Mouse (Mus musculus) liver, adult (tissue): ENCODE measurements around the gene Pitpnm1.
A peak's percentile ranks its signal among the peaks of the same experiment; 100 is the strongest.

Experiments
- GATA4 ChIP-seq: IDR thresholded peaks from 2 replicates; pipeline ENCODE4 v1.6.1; 2014; ENCODE audit warnings: mild to moderate bottlenecking, low read length; ENCODE audit not compliant: insufficient replicate concordance

The Pitpnm1 gene

GRCm38 (mm10) chr19:4099837-4100717 lies at the start of gene Pitpnm1:
TSS of gene Pitpnm1 (plus strand) at chr19:4099998.
- TF ChIP-seq GATA4, result no peak

GRCm38 (mm10) chr19:4051016-4051415 lies 48.8 kb upstream of the Pitpnm1 start:
- no peak for TF ChIP-seq GATA4

- TF ChIP-seq GATA4, result no peak
Measured at GRCm38 (mm10) chr19:4051741-4052515, 47.9 kb upstream of the Pitpnm1 start.

- TF ChIP-seq GATA4, result no peak
Measured at GRCm38 (mm10) chr19:4052516-4053030, 47.2 kb upstream of the Pitpnm1 start.

GRCm38 (mm10) chr19:4054613-4055012 lies 45.2 kb upstream of the Pitpnm1 start:
- no peak for TF ChIP-seq GATA4

GRCm38 (mm10) chr19:4055216-4055946 lies 44.4 kb upstream of the Pitpnm1 start:
- TF ChIP-seq GATA4, result no peak

- no peak for TF ChIP-seq GATA4
Measured at GRCm38 (mm10) chr19:4055947-4056693, 43.7 kb upstream of the Pitpnm1 start.

GRCm38 (mm10) chr19:4056727-4057126 lies 43.1 kb upstream of the Pitpnm1 start:
- no peak for TF ChIP-seq GATA4

GRCm38 (mm10) chr19:4057389-4057788 lies 42.4 kb upstream of the Pitpnm1 start:
- TF ChIP-seq GATA4, result no peak

GRCm38 (mm10) chr19:4057962-4058361 lies 41.8 kb upstream of the Pitpnm1 start:
- TF ChIP-seq GATA4, result no peak

GRCm38 (mm10) chr19:4058581-4058980 lies 41.2 kb upstream of the Pitpnm1 start:
- TF ChIP-seq GATA4, result no peak

GRCm38 (mm10) chr19:4059069-4059740 lies 40.6 kb upstream of the Pitpnm1 start, which contains the start of gene Gstp3:
TSS of gene Gstp3 (minus strand) at chr19:4059569.
- TF ChIP-seq GATA4, result no peak

GRCm38 (mm10) chr19:4060899-4061465 lies 38.8 kb upstream of the Pitpnm1 start:
- TF ChIP-seq GATA4, result peak; percentile 59; the same call in 1 of the 2 replicates

- no peak for TF ChIP-seq GATA4
Measured at GRCm38 (mm10) chr19:4066280-4066679, 33.5 kb upstream of the Pitpnm1 start.

- no peak for TF ChIP-seq GATA4
Measured at GRCm38 (mm10) chr19:4066877-4067276, 32.9 kb upstream of the Pitpnm1 start.
